Mouse (Mus musculus) C2C12 (cell line): ENCODE measurements at regions not wholly inside any gene's neighbourhood (a gene's known extent, or its start where the extent isn't known, plus 50 kb on each side); places are given as distances from the start of the nearest gene placed in this dataset.

Experiments
- H3K27me3 ChIP-seq: one replicate; pipeline ENCODE4 v1.6.1; 2011; ENCODE audit not compliant: control insufficient read depth, insufficient read depth, insufficient read length
- H3K36me3 ChIP-seq: one replicate; pipeline ENCODE4 v1.6.1; 2011; ENCODE audit not compliant: control insufficient read depth, insufficient read depth
- H3K4me3 ChIP-seq: one replicate; pipeline ENCODE4 v1.5.1; 2011; ENCODE audit warnings: mild to moderate bottlenecking, control low read depth; ENCODE audit not compliant: poor library complexity, insufficient read depth, severe bottlenecking
- H3K79me2 ChIP-seq: one replicate; pipeline ENCODE4 v1.6.1; 2011; ENCODE audit not compliant: control insufficient read depth, insufficient read depth
- H3K79me3 ChIP-seq: one replicate; pipeline ENCODE4 v1.6.1; 2011; ENCODE audit warnings: low read depth, control low read depth
- H3ac ChIP-seq: one replicate; pipeline ENCODE3; 2011; ENCODE audit warnings: low read depth; ENCODE audit not compliant: control insufficient read depth, insufficient read length
- CEBPB ChIP-seq: IDR thresholded peaks from one replicate; pipeline ENCODE4 v1.6.1; 2011; ENCODE audit warnings: low read depth, mild to moderate bottlenecking, control low read depth, moderate library complexity
- CTCF ChIP-seq: IDR thresholded peaks from one replicate; pipeline ENCODE4 v1.5.1; 2011; ENCODE audit not compliant: control insufficient read depth, insufficient read depth, insufficient read length
- FOSL1 ChIP-seq: IDR thresholded peaks from one replicate; pipeline ENCODE4 v1.8.0; 2011; ENCODE audit warnings: mild to moderate bottlenecking, low read length; ENCODE audit not compliant: poor library complexity, insufficient read depth, severe bottlenecking
- MAX ChIP-seq: IDR thresholded peaks from one replicate; pipeline ENCODE4 v1.6.1; 2011; ENCODE audit warnings: mild to moderate bottlenecking, control low read depth
- MYOD1 ChIP-seq: IDR thresholded peaks from one replicate; pipeline ENCODE4 v1.6.1; 2011; ENCODE audit warnings: low read depth; ENCODE audit not compliant: control insufficient read depth, insufficient read length
- MYOG ChIP-seq: IDR thresholded peaks from one replicate; pipeline ENCODE4 v1.6.1; 2011; ENCODE audit not compliant: control insufficient read depth, insufficient read length; ENCODE audit errors: extremely low read depth
- USF1 ChIP-seq: IDR thresholded peaks from one replicate; pipeline ENCODE4 v1.6.1; 2011; ENCODE audit warnings: low read depth, mild to moderate bottlenecking, control low read depth, moderate library complexity

- Histone ChIP-seq H3ac (no peak overlapping the region), H3K79me2 (no peaks in the 10 kb centered on the region), H3K79me3 (no peaks in the 10 kb centered on the region), H3K36me3 (no peaks in the 10 kb centered on the region), H3K4me3 (no peak overlapping the region), H3K27me3 (no peaks in the 10 kb centered on the region)
- no peak for TF ChIP-seq FOSL1
- no peak for TF ChIP-seq MYOG
- no peak for TF ChIP-seq MYOD1
- no peak for TF ChIP-seq MAX
Measured at GRCm38 (mm10) chr14:103933813-103934212, 89.6 kb upstream of the Ednrb start.

GRCm38 (mm10) chr14:103932170-103932569 is 88.0 kb upstream of the Ednrb start:
- H3K4me3 ChIP-seq = no peak overlapping the region
- H3K79me2 ChIP-seq = no peaks in the 10 kb centered on the region
- H3K27me3 ChIP-seq = no peaks in the 10 kb centered on the region
- no peak overlapping the region for H3ac ChIP-seq
- H3K79me3 ChIP-seq = no peaks in the 10 kb centered on the region
- TF ChIP-seq CEBPB (no peak), MYOG (no peak), MYOD1 (no peak), MAX (no peak), FOSL1 (no peak), USF1 (no peak), CTCF (no peak)
- H3K36me3 ChIP-seq = no peaks in the 10 kb centered on the region

GRCm38 (mm10) chr14:103929734-103930364 is 85.6 kb upstream of the Ednrb start:
- Histone ChIP-seq H3ac (no peak overlapping the region), H3K27me3 (no peaks in the 10 kb centered on the region), H3K4me3 (no peak overlapping the region), H3K36me3 (no peaks in the 10 kb centered on the region), H3K79me2 (no peaks in the 10 kb centered on the region), H3K79me3 (no peaks in the 10 kb centered on the region)
- TF ChIP-seq FOSL1 (no peak), CTCF (no peak), CEBPB (no peak), MYOD1 (no peak), MYOG (no peak), MAX (no peak), USF1 (no peak)

- no peak overlapping the region for H3K4me3 ChIP-seq
- H3K79me3 ChIP-seq = no peaks in the 10 kb centered on the region
- no peak overlapping the region for H3ac ChIP-seq
- no peaks in the 10 kb centered on the region for H3K36me3 ChIP-seq
- no peaks in the 10 kb centered on the region for H3K79me2 ChIP-seq
- TF ChIP-seq MYOD1 (no peak), CEBPB (no peak)
- no peaks in the 10 kb centered on the region for H3K27me3 ChIP-seq
Measured at GRCm38 (mm10) chr14:103929155-103929729, 85.0 kb upstream of the Ednrb start.

GRCm38 (mm10) chr14:103920169-103920568 is 76.0 kb upstream of the Ednrb start:
- H3K27me3 ChIP-seq = no peaks in the 10 kb centered on the region
- no peaks in the 10 kb centered on the region for H3K79me3 ChIP-seq
- no peak overlapping the region for H3K4me3 ChIP-seq
- H3K79me2 ChIP-seq = no peaks in the 10 kb centered on the region
- H3ac ChIP-seq = no peak overlapping the region
- H3K36me3 ChIP-seq = no peaks in the 10 kb centered on the region
- TF ChIP-seq USF1 (no peak), FOSL1 (no peak), MYOG (no peak), CEBPB (no peak), MAX (no peak), MYOD1 (no peak), CTCF (no peak)

- H3K36me3 ChIP-seq = no peaks in the 10 kb centered on the region
- H3K27me3 ChIP-seq = no peaks in the 10 kb centered on the region
- no peak overlapping the region for H3K4me3 ChIP-seq
- TF ChIP-seq MYOD1 (no peak), MYOG (no peak), CTCF (no peak), USF1 (no peak), FOSL1 (no peak), MAX (no peak), CEBPB (no peak)
- no peak overlapping the region for H3ac ChIP-seq
- no peaks in the 10 kb centered on the region for H3K79me3 ChIP-seq
- no peaks in the 10 kb centered on the region for H3K79me2 ChIP-seq
Measured at GRCm38 (mm10) chr14:103919380-103919779, 75.2 kb upstream of the Ednrb start.
